Mouse (Mus musculus) E14TG2a.4 (cell line): ENCODE results near the gene Ebf1.

Experiments
- H3K27me3 ChIP-seq: 2 replicates; pipeline ENCODE4 v1.6.1; 2014; ENCODE audit warnings: low read length, control low read depth; ENCODE audit not compliant: insufficient read depth
- H3K36me3 ChIP-seq: 2 replicates; pipeline ENCODE4 v1.6.1; 2014; ENCODE audit warnings: low read length, control low read depth; ENCODE audit not compliant: insufficient read depth
- H3K4me1 ChIP-seq: replicated peaks from 2 replicates; pipeline ENCODE4 v1.6.1; 2014; ENCODE audit warnings: low read depth, low read length, control low read depth
- H3K4me3 ChIP-seq: replicated peaks from 2 replicates; pipeline ENCODE4 v1.5.1; 2014; ENCODE audit warnings: mild to moderate bottlenecking, low read length
- H3K9me3 ChIP-seq: 2 replicates; pipeline ENCODE4 v1.6.1; 2014; ENCODE audit warnings: low read length, control low read depth
- CTCF ChIP-seq: conservative IDR thresholded peaks from 2 replicates; pipeline ENCODE4 v1.5.1; 2014; ENCODE audit warnings: low read length
- NANOG ChIP-seq: IDR thresholded peaks from 2 replicates; pipeline ENCODE4 v1.6.1; 2014; ENCODE audit warnings: borderline replicate concordance, low read length, mixed read lengths
- POU5F1 ChIP-seq: IDR thresholded peaks from 2 replicates; pipeline ENCODE4 v1.6.1; 2014; ENCODE audit warnings: low read length, borderline replicate concordance

The Ebf1 gene

GRCm38 (mm10) chr11:44709869-44710460, 92.8 kb downstream of the Ebf1 start:
- TF ChIP-seq CTCF: no peak
- TF ChIP-seq NANOG: no peak
- no peak for TF ChIP-seq POU5F1
- H3K27me3 ChIP-seq: no peaks in the 10 kb centered on the region
- H3K4me3 ChIP-seq: no peak overlapping the region
- no peaks in the 10 kb centered on the region for H3K9me3 ChIP-seq
- no peaks in the 10 kb centered on the region for H3K36me3 ChIP-seq
- peaks cover 39% of the 10 kb centered on the region for H3K4me1 ChIP-seq

DNA sequence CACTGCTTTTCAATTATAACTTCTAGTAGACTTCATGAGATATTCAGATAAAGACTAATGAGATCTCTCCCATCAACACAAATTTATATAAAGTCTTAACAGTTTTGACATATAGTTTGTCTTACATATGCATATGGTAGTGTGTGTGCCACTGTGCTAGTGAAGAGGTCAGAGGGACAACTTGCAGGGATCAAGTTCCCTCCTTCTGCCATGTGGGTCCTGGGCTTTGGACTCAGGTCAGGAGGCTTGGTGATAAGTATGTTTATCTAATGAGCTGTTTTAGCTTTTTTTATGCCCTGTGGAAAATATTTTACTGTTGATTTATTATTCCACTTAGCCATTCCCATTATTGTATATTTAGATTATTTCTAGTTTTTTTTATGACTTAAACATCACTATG, 93.7 kb downstream of the Ebf1 start:
- no peak overlapping the region for H3K4me3 ChIP-seq
- peaks cover 40% of the 10 kb centered on the region for H3K4me1 ChIP-seq

DNA sequence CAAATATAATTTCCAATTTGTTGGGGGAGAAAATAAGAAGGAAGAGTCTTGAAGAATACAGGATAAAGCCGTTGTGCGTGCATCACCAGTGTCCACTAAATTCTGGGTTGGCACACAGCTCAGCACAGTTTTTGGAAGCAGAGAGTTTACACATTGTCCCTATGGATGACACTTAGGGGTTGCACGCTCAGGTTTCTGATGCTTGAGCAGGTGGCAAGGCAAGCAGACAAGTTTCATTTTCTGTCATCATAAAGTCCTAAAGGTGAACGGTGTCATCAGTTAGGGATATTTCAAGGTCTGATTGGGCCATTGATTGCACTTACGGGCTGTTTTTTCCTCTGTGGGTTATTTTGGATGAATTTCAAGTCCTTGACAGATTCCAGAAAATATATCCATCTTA, 97.1 kb downstream of the Ebf1 start:
- Histone ChIP-seq H3K9me3 (no peaks in the 10 kb centered on the region), H3K36me3 (no peaks in the 10 kb centered on the region), H3K4me3 (no peak overlapping the region), H3K4me1 (peaks cover 20% of the 10 kb centered on the region), H3K27me3 (no peaks in the 10 kb centered on the region)
- TF ChIP-seq CTCF (no peak), NANOG (no peak), POU5F1 (no peak)

More for the DNA sequence above, 93.7 kb downstream of the Ebf1 start:
- TF ChIP-seq POU5F1 (no peak), CTCF (no peak), NANOG (no peak)
- H3K9me3 ChIP-seq: no peaks in the 10 kb centered on the region
- H3K27me3 ChIP-seq: no peaks in the 10 kb centered on the region
- no peaks in the 10 kb centered on the region for H3K36me3 ChIP-seq

- Histone ChIP-seq H3K36me3 (no peaks in the 10 kb centered on the region), H3K4me1 (peaks cover 8% of the 10 kb centered on the region), H3K4me3 (no peak overlapping the region), H3K27me3 (no peaks in the 10 kb centered on the region), H3K9me3 (no peaks in the 10 kb centered on the region)
- TF ChIP-seq POU5F1 (no peak), NANOG (no peak), CTCF (no peak)
Observed at GRCm38 (mm10) chr11:44715776-44716175, 98.7 kb downstream of the Ebf1 start.

- TF ChIP-seq NANOG: no peak
- no peak for TF ChIP-seq POU5F1
- no peak for TF ChIP-seq CTCF
- peaks cover 8% of the 10 kb centered on the region for H3K4me1 ChIP-seq
- H3K36me3 ChIP-seq: no peaks in the 10 kb centered on the region
Observed at GRCm38 (mm10) chr11:44716928-44717327, 99.8 kb downstream of the Ebf1 start.

GRCm38 (mm10) chr11:44717636-44718035, 100.5 kb downstream of the Ebf1 start:
- peaks cover 8% of the 10 kb centered on the region for H3K4me1 ChIP-seq
- no peaks in the 10 kb centered on the region for H3K9me3 ChIP-seq
- H3K36me3 ChIP-seq: no peaks in the 10 kb centered on the region
- H3K27me3 ChIP-seq: no peaks in the 10 kb centered on the region
- TF ChIP-seq NANOG: no peak
- TF ChIP-seq POU5F1: no peak
- no peak for TF ChIP-seq CTCF
- no peak overlapping the region for H3K4me3 ChIP-seq

More at GRCm38 (mm10) chr11:44716928-44717327, 99.8 kb downstream of the Ebf1 start:
- Histone ChIP-seq H3K27me3 (no peaks in the 10 kb centered on the region), H3K4me3 (no peak overlapping the region), H3K9me3 (no peaks in the 10 kb centered on the region)

GRCm38 (mm10) chr11:44721976-44722375, 104.9 kb downstream of the Ebf1 start:
- no peak overlapping the region for H3K4me3 ChIP-seq
- no peaks in the 10 kb centered on the region for H3K9me3 ChIP-seq
- no peaks in the 10 kb centered on the region for H3K36me3 ChIP-seq
- TF ChIP-seq POU5F1: no peak
- 0 out of 2 replicates have a peak, but pooled peaks cover 4% of the 10 kb centered on the region for H3K27me3 ChIP-seq
- H3K4me1 ChIP-seq: no peaks in the 10 kb centered on the region

GRCm38 (mm10) chr11:44723950-44724502, 106.9 kb downstream of the Ebf1 start:
- Histone ChIP-seq H3K9me3 (no peaks in the 10 kb centered on the region), H3K4me3 (no peak overlapping the region), H3K27me3 (0 out of 2 replicates have a peak, but pooled peaks cover 4% of the 10 kb centered on the region), H3K4me1 (no peaks in the 10 kb centered on the region), H3K36me3 (no peaks in the 10 kb centered on the region)
- TF ChIP-seq NANOG (no peak), POU5F1 (no peak), CTCF (no peak)

DNA sequence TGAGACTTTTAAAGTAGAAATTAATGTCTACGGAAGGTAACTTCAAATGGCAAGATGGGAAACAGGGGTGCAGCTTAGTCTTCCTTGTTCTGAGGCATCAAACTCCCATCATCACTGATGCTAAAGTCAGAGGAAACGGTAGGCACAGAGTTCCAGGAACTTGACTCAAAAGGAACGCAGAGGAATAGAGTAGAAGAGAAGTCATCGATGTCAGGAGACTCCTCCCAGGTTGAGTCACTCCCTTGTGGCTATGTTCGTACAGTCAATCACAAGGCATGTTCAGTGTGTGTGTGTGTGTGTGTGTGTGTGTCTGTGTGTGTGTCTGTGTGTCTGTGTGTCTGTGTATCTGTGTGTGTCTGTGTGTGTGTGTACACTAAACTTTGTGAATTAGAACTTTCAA, 108.6 kb downstream of the Ebf1 start:
- Histone ChIP-seq H3K36me3 (no peaks in the 10 kb centered on the region), H3K9me3 (no peaks in the 10 kb centered on the region), H3K4me1 (no peaks in the 10 kb centered on the region), H3K27me3 (0 out of 2 replicates have a peak, but pooled peaks cover 4% of the 10 kb centered on the region), H3K4me3 (no peak overlapping the region)
- TF ChIP-seq NANOG (no peak), POU5F1 (no peak), CTCF (no peak)
